Mouse (Mus musculus): ENCODE data around the gene Fancg.

GRCm38 (mm10) chr4:43031237-43031995 lies 21.1 kb upstream of the Fancg start, which contains the start of gene Stoml2:
- TF ChIP-seq MYOD1 (IDR thresholded peaks at IDR 0.05; ENCODE audit: control insufficient read depth, insufficient read length, low read depth) (no peak), CTCF (IDR thresholded peaks at IDR 0.05; ENCODE audit: control insufficient read depth, insufficient read depth, insufficient read length) (no peak), USF1 (IDR thresholded peaks at IDR 0.05; ENCODE audit: low read depth) (no peak)

All from C2C12 (cell line).